Mouse (Mus musculus) heart, postnatal 0 days (tissue): ENCODE results near the gene Gapvd1.

Source experiments
- CTCF ChIP-seq: IDR thresholded peaks from 2 replicates; pipeline ENCODE4 v1.5.1; 2016; ENCODE audit warnings: antibody characterized with exemption, control low read depth, low read depth
- EP300 ChIP-seq: IDR thresholded peaks from 2 replicates; pipeline ENCODE4 v1.6.1; 2016; ENCODE audit warnings: antibody characterized with exemption, low read depth

DNA sequence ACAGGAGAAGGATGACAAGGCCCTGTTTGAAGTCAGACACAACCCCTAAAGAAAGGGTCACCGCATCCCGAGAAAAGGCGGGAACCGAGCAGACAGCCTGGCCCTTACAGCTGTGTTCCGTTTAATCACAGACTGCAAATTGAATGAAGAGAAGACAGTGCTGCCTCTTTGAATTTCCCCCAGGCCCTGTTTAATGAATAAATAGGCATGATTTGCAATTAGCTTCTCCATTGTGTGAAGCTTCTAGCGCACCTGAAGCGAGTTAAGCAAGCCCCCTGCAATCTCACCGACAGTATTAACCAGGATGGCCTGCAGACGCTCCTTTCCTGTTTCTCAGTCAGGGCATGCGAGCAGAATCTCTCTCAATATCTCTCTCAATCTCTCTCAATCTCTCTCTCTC lies 87.2 kb downstream of the Gapvd1 start:
- TF ChIP-seq CTCF (no peak), EP300 (no peak)
